Mouse (Mus musculus) kidney, postnatal 25 days (tissue): ENCODE results near the gene Uvrag.

ENCODE experiments used
- DNase-seq, 2 experiments: peaks; one replicate each; pipeline ENCODE4 v3.0.0; 2021; ENCODE audit warnings: mixed read lengths in 2 of 2

The Uvrag gene

DNA sequence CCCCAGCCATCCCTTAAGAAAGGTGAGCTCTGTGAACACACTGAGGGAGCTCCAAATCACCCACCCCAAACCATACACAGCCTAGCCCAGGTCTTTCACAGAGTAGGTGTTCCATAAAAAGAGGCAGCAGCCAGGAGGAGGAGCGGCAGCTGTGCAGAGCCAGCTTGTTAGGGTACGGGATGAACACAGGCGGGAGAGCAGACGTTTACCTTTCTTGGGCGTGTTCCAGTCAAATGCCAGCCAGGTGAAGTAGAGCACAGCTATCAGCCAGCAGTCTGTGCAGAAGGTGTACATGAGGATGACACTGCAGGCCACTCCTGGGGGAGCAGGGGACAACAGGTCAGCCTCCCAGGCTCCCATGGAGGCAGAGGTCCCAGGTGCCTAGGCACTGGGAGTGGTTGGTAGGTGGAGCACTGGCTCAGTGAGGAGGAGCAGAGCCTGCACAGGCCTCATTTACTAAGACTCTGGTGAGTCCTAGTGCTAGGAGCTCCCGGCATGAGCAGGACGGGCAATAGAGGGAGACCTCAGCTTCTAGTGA lies 24.0 kb upstream of the Uvrag start:
- DNase-seq = peak in 1 of 2 experiments; percentile 58

DNA sequence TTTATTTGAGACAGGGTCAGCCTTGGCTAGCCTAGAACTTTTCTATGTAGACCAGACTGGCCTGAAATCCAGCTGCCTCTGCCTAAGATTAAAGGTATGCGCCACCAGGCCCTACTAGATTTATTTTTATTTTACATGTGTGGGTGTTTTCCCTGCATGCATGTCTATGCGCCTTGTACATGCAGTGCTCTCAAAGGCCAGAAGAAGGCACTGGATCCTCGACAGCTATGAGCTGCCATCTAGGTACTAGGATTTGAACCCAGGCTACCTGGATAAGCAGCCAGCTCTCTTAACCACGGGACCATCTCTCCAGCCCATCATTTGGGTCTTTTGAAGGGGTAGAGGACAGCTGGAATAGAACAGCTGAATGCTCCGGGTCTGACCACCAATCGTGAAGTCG lies 21.5 kb upstream of the Uvrag start:
- DNase-seq = peak in 1 of 2 experiments; percentile 19

DNA sequence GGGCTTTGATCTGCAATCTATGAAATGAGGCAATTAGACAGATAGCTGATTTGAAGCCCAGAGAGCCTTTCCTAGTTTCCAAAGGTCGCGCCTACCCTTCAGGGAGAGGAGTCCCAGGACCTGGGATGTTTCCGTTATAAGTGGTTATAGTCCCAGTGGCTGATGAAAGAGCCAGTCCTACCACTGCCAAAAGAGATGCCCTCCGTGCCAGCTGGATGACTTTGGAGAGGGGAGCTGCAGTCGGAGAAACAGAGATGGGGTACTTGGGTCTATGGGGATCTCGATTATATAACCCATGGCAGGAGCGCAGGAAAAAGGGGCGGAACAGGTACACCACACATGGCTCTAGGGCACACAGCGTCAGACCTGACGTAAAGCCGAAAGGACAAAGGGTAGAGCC lies 21.0 kb upstream of the Uvrag start:
- DNase-seq = peak in 1 of 2 experiments; percentile 53

DNA sequence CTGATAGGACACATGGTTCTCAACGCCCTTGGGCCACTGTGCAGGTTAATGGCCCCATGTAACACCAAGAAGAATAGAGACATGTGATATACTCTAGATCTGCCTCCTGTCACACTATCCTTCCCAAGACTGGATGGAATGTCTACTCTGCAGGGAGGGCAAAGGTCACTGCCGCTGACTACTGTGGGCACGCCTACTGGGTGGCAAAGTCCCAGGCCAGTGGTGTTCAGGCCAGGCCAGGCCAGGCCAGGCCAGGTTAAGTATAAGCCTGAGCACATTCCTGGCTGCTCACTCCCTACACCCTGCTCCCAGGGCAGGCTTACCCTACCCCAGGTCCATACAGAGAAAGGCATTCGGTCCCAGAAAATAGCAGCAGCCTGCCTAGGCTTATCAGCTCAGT lies 20.6 kb upstream of the Uvrag start:
- peak; percentile 93 to 96 for DNase-seq

DNA sequence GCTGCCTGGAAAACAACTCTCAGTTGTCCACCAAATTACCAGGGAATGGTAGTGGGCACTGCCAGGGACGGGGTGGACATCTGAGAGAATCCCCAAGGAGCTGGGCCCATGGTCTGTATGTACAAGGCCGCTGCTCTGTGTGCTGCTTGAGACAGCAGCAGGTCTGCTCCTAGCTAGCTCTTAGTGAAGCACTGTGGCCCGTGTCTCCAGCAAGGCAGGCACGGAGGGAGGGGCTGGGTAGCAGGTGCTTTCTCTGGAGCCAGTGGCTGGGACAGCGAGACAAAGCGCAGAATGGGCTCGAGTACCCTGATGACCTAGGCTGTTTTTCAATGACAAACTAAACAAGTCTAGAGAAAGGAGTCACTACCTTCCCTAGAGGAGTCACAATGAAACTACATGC lies 20.1 kb upstream of the Uvrag start:
- DNase-seq = peak in 1 of 2 experiments; percentile 50

DNA sequence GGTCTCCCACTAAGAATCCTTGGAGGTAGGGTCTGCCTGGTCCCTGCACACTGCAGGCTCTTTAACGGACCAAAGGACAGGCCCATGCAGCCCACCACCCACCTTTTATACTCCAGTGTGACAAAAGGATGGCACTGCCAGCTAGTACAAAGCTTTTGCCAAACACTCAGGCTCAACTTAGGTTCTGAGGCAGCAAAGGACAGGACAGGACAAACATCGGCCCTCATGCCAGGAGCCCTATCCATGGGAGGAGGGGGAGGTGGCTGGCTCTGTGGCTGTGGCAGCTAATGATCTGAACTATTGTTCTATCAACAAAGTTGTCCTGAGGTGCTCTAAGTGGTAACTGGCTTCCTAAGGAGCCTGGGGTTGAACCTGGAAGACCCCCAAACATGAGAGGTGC lies 18.5 kb upstream of the Uvrag start:
- peak in 1 of 2 experiments; percentile 40 for DNase-seq

DNA sequence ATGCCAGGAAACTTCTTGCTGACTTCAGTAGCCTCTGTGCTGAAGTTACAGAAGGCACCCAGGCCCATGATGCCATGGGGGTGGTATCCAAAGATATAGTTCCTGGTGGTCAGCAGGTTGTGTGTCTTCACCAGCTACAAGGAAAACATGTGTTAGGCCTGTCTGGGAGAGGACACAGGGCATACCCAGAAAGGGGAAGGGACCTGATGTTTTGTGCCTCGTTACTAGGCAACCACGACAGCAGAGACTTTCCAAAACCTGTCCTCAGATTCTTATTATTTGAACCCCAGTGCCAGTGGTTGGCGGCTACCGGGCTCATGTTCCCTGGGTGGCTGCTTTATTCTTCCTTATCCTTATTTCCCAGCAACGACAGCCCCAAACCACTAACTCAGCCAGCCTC lies 18.0 kb upstream of the Uvrag start:
- DNase-seq = peak in 1 of 2 experiments; percentile 43

DNA sequence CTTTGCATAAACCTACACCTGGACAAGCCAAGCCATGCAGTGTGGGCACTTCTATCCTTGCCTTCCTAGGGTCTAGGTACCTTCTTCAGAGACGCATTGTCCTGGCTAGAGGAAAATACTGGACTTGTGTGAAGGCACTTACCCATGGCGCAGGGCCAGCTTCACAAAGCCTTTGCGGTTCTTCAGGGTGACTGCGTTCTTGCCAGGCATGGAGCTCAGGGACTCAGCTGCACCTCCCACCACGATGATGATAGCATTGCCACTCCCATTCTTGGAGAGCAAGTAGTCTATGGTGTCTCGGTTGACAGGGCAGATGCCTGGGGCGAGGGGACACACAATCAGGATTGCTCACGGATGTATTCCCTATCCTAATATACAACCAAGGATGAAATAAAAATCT lies 17.1 kb upstream of the Uvrag start:
- DNase-seq = no peak

DNA sequence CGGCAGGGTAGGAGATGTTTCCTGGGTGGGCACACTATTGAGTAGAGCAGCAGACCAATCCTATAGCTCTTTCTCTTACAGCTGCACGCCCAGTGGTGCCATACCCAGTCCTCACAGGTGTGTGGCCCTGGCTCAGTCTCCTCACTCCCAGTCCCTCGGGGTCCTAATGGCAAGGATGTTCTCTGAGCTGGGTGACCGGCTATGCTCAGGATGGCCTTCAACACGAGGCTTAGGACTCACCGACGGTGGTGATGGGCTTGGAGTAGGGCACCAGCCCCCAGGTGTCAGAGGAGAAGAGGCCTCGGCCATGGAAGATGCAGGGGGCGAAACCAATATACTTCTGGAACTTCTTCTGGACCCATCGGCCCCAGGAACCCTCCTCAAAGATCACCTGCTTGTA lies 15.8 kb upstream of the Uvrag start:
- DNase-seq = no peak

DNA sequence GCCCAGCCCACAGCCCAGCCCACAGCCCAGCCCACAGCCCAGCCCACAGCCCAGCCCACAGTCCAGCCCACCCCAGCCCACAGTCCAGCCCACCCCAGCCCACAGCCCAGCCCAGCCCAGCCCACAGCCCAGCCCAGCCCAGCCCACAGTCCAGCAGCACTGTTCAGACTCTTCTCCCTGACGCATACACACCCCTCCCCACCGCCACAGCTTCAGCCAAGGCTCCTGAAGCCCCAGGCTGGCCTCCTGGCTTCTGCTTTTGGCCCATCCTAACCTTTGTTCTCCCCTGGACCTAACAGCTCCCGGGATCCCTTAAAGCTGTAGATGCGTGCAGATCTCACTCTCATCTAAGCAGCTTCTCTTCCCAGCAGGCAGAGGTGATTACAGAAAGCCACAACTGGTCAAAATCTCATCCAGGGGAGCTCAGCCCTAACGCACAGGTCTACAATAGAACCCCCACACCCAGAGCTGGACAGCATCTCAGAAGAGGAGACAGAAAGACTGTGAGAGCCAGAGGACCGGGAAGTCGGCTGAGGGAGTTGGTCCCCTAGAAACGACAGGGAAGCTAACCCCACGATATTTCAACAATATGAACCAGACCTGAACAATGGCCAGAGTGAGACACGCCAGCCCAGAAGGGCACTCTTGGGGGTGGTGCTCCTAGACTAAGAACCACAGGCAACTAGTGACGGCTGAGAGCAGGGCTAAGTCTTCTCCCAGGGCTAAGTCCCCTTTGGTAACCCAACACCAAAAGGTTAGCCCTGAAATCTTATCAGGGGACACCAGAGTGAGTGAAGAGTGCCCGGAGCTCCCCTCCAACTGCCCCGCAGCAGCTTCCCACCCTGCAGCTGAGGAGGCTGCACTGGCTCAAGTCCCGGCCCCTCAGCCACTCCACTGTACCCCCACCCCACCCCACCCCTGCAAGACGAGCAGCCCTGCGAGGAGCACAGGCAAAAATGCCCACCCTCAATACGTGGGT lies 14.7 kb upstream of the Uvrag start:
- DNase-seq = peak; percentile 64 to 89

DNA sequence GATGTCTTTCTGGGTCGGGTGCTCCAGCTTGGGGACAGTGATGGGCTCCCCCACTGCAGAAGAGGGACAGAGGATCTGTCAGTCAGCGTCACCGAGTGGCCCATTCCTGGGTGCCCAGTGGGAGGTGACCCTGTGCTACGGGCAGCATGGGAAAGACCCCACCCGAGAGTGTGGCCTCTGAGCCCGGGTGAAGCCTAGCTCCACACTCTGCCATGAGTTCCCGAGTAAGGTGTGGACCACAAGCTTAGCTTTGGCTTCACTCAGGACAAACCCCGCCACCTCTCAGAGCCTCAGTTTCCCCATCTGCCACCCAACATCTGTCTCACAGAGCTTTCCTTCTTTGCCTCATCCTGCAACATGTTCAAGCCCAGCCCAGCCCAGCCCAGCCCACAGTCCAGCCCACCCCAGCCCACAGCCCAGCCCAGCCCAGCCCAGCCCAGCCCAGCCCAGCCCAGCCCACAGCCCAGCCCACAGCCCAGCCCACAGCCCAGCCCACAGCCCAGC lies 13.8 kb upstream of the Uvrag start:
- peak in 1 of 2 experiments; percentile 44 for DNase-seq

DNA sequence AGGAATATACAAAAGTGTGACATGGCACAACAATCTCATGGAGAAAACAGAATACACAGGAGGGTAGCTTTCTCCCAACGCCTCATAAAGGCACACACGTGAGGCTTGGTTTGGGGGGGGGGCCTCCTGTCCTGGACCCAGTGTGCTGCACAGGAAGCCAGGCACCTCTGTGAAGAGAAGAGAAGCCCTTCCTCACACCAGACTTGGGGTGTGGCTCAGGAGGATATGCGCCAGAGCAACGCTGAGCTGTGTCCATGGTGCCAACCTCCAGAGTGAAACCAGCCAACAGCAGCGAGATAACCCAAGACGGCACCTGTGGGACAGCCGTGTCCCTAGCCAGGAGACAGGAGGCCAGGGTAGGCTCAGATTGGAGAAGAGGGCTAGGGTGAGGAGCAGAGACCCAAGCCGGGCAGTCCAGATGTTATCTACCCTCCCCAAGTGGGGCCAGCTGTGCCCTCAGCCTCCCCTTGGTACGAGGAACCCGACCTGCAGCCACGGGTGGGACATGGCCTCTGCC lies 12.8 kb upstream of the Uvrag start:
- DNase-seq = peak in 1 of 2 experiments; percentile 42

DNA sequence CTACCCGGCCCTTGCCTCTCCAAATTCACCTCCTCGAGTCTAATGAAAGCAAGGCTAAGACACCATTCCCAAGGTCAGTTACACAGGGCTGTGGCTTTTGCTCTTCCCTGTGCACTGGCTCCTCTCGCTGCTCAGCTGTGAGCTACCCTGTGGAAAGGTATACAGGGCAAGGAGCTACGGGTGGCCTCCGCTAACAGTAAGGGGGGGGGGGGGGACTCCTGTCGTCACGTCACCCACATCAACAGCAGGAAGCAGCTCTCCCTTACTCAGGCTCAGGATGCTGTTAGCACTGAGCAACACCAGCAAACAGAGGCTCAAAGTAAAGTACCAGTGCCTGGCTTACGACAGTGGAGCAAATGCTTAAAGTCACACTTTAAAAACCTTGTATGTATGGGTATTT lies 11.8 kb upstream of the Uvrag start:
- DNase-seq = no peak

DNA sequence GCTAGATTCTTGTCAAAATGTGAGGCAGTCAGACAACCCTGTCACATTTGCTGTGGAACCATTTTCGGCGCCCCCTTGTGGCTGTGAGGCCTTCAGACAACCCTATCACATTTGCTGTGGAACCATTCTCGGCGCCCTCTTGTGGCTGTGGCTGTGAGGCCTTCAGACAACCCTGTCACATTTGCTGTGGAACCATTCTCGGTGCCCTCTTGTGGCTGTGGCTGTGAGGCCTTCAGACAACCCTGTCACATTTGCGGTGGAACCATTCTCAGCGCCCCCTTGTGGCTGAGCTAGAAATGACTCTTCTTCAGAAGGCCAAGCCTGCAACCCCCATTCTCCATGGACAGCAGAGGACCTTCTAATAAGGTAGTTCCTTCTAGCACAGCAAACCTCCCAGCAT lies 10.4 kb upstream of the Uvrag start:
- peak; percentile 96 to 100 for DNase-seq

DNA sequence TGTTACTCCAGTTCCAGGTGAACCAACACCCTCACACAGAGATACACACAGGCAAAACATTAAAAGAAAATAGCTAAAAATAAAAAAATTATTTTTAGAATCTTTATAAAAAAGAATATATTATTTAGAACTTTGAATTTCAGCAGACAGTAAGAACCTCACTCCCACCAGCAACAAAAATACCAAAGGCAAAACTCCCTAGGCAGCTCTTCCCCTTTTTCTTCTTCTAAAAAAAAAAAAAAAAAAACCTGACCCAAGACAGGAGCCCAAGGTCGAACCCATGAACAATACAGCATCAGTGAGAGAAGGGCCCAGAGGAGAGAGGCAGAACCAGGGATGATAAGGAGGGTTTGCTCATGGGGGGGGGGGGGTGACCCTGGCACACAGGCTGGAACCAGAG lies 8.1 kb upstream of the Uvrag start:
- no peak for DNase-seq

DNA sequence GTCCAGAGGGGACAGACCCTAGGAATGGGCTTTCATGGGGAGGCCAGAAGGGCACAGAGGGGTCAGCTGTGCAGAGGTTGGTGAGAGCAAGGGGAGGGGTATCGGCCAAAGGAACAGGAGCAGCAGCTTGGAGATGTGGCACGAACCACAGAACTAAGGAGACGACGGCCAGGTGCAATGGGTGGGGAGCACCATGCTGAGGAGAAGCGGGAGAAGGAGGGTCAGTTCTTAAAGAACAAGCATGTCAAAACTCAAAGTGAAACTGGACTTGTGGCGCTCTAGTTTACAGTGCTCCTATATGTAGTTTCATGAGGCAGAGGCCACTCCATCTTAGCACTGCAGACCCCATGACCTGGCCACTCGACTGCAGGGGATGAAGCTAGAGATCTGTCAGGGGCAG lies 6.6 kb upstream of the Uvrag start:
- DNase-seq = no peak

DNA sequence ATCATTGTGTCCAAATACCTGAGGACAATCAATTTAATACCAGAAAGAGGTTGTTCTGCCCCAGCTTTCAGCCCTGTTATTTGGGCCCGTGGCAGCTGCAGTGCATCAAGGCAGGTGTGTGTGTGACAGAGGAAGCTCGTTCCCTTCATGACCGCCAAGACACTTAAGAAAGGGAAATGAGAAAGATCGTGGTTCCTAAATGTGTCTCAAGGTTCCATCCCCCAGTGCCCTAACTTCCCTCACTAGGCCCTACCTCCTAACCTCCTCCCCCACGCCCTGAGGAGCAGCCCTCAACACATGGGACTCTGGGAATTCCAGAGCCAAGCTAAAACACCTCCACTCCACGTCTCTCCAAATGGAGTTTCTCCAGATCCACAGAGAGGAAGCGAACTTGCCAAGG lies 6.0 kb upstream of the Uvrag start:
- DNase-seq = no peak

DNA sequence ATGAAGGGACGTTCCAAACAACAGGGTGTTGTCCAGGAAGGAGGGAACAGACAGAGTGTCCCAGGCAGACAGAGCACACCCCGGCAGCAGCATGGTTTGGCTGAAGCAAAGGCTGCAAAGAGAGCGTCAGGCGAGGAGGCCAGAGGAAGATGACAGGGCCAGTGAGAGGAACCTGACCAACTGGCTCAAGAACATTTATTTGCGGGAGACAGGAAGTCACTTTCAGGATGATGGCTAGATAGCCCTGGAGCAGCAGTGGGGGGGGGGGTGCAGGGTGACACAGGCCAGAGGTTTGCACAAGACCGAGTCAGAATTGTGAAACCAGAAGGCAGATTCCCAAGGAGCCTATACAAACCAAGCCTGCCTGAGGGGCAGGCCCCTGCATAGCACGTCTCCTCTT lies 5.1 kb upstream of the Uvrag start:
- no peak for DNase-seq

DNA sequence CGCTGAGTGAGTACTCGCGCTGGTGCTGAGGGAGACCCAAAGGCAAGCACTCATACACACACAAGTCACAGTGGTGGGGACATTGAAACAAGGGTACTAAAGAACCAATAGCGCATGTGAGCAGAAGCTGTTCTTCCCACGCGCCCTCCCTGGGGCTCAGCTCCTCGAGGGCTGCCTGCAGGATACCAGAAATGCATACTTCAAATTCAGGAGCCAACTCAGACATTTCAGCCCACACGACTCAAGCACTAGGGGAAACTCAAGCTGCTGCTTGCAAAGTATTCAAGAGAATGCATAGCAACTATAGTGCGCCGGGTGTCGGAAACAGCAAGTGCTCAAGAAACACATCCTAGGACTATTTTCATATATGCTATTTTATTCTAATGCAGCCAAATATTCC lies 3.7 kb upstream of the Uvrag start:
- DNase-seq = no peak

DNA sequence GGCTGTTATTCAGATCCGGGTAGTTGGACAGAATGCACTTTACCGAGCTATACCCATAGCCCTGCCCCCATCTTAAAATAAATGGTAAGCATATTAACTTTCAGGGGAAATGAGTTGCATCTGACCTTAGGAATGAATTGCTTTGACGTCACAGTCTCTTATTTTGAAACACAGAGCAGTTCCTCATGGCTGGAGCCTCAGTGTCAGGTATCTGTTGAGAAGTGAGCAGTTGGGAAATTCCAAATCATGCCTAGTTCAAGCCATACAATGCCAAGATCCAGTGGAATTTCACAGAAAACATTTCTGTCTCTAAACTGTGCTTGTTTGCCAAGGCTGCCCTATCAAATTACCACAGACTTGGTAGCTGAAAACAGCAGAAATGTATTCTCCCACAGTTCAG lies 2.3 kb upstream of the Uvrag start:
- DNase-seq = no peak

DNA sequence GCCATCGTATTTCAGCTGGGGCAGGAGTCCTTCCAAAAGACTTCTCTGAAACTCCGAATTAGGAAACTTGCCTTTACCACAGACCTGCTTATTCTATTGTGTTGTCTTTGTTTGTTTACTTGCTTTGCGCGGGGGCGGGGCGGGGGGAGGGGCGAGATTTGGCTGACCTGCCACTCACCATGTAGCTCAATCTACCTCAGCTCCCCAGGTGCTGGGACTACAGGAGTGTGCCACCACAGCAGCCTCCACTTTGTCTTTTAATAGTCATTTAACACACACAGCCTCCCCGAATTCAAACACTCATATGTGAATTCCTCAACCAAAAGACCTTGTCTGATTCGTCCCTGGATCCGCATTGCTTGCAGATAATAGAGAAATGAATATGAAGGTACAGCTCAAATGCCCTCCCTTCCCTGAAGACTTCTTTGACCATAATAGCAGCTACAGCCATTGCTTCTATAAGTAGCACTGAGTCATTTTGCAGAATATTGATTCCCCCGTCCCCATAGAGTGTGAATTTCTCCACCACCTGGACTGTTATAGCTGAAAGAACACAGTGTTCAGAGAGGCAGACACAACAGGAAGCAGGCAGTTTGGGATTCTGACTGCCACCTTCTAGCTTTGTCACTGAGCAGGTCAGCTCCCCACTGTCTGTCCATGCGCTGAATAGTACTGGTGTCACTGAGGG lies 1.1 kb upstream of the Uvrag start:
- no peak for DNase-seq

DNA sequence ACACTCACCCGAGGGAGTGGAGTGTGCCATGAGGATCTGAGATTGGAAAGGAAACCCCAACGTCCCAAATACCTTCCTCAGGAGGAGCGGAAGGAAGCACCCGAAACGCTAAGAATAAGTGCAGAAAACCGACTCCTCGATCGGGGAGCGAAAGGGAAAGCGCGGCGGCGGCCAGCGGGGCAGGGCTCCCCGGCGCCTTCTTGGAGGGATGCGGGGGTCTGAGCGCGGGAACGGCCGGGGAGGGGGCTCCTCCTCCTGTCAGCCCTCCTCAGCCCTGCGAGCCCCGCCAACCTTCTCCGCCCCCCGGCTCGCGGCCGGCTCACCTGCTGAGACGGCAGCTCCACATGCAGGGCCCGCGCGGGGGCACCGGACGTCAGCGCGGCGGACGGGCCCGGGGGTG lies 430 bp downstream of the Uvrag start:
- no peak for DNase-seq

DNA sequence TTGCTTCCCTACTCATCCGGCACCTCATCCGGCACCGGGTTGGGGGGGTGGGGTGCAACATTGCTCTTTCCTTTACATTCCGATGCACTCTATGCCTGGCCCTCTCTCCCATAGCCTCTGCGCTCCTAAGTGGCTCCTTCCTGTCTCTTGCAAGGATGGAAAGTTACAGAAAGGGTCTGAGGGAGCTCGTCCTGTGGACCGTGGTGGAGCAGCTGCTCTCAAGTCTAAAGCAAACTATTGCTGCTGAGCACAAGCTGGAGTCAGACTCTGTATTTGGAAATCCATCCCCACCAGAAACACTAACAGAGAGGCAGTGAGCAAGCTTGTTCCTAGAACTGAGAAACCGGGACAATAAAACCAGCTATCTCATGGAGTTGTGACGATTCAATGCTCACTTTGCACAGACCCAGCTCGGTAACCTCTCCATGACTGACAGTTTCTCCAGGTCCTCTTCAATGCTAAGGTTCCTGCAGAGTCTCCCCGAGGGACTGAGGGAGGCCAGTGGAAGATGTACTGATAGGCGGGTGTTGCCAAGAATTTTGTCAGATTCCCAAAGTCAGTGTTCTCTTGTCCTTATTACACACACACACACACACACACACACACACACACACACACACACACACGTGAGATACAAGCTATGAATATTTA lies 975 bp downstream of the Uvrag start:
- DNase-seq = no peak
